Mouse (Mus musculus): Measurements from ENCODE around the gene Lrrn4. TPM values are rescaled to one million over a fixed set of nuclear protein-coding genes. Genes with fewer than 3 reads are reported as not detected.

Lrrn4 gene
- 1.2 TPM for polyA plus RNA-seq (2017; shearing (Covaris generic))

DNA sequence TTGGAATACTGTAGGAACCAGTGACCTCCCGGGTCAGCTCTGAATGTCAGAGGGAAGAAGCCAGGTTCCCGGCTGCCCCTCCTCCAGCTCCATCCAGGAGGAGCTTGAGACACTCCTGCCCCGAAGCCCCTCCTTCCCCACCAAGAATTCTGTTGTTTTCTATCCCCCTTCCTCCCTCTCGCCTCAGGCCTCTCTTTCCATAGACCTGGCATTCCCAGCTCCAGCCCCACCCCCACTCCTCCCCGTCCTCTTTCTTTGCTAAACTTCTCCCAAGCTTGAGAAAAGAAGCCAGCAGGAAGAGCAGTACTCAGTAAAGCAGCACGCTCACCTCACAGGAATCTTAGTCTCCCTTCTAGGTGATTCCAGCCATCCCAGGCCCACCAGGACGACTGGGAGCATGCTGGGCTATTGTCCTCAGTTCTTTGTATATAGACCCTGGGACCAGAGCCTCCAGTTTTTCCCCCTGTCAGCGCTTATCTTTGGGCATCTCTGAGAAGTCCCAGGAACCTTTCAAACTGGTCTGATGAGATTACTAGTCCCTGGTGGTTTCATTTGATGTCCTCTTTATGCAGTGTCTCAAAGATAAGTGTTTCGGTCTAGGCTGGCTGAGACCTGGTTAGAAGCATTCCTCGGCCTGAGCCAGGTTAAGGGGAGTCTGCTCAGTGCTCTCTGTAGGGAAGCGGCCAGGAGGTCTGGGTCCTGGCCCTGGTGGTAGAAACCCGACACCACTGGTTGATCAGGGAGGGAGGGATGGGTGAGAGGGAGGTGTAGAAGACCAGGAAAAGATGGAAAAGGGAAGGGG is at the start of gene Lrrn4:
Gene Lrrn4, minus strand, starts transcription at position 48 of the 802 bp plus-strand sequence.

DNA sequence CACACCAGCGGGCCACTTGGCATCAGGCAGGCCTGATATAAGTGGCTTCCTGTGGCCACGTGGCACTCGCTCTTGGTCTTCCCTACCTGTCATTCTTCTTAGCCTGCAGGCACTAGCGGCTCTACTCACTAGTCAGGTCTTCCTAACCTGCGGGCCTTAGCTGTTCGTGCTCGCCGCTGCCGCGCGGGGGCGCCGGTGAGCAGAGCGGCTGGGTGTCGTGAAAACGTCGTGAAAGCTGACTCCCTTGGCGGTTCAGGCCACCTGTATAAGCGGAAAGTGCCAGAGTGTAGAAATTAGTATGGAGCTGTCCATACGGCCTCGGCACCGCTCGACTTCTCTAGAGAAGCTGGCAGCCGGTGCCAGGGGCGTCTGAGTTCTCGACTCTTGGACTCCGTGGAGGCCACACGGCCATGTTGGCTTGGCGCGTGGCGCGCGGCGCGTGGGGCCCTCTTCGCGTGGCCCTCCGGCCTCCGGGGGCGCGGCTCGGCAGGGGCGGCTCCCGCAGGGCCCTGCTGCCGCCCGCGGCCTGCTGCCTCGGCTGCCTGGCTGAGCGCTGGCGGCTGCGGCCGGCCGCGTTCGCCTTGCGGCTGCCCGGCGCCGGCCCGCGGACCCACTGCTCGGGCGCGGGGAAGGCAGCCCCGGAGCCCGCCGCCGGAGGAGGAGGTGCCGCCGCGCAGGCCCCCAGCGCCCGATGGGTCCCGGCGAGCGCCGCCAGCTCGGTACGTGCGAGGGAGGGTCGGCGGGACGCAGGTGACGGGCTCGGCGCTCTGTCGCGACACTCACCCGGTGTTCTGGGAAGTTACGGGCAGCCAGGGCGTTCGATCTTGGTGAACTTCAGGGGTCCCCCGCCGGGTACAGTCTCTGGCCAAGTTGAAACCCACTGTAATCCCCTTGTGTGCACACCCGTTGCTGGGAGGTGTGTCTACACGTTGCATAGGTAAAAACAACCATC is 34.0 kb downstream of the Lrrn4 start, which contains the start of gene Crls1:
Gene Crls1, plus strand, starts transcription at position 260 of the 952 bp plus-strand sequence.

Other genes with a start within 250 kb of the Lrrn4 start
- gene Shld1, start 194.0 kb downstream of the Lrrn4 start, polyA plus RNA-seq (2017; shearing (Covaris generic)) = 33.1 TPM
- gene Chgb, start 99.6 kb downstream of the Lrrn4 start, polyA plus RNA-seq (2017; shearing (Covaris generic)) = not detected
- 54.9 TPM for gene Trmt6, start 64.8 kb downstream of the Lrrn4 start, polyA plus RNA-seq (2017; shearing (Covaris generic))
- 2.3 TPM for gene Mcm8, start 64.8 kb downstream of the Lrrn4 start, polyA plus RNA-seq (2017; shearing (Covaris generic))
- 0.98 TPM for gene Crls1, start 34.2 kb downstream of the Lrrn4 start, polyA plus RNA-seq (2017; shearing (Covaris generic))
- gene Fermt1, start 65.0 kb upstream of the Lrrn4 start, polyA plus RNA-seq (2017; shearing (Covaris generic)) = not detected

Data from inflammation-experienced regulatory T-cells, adult 16 weeks (primary cell).